Mouse (Mus musculus) lung, embryonic 14.5 days (tissue): ENCODE data around the gene Sept8. TPM values are rescaled to one million over a fixed set of nuclear protein-coding genes. Genes with fewer than 3 reads are reported as not detected.
"Not testable (repeated sequence)": the region's sequence is repeated elsewhere in the genome, so short reads cannot be mapped to it uniquely, and the experiment has no call there.

Experiments
- ATAC-seq: fragments of 200-750 bp; cut with Nextera tagmentation; 2 replicates; pipeline ENCODE4 v1.8.0; 2017; ENCODE audit warnings: mild to moderate bottlenecking, moderate TSS enrichment, moderate library complexity; ENCODE audit not compliant: insufficient read depth
- DNase-seq: peaks from one replicate; pipeline ENCODE4 v3.0.0-alpha.2; 2015
- H3K27ac ChIP-seq: fragments of 300-500 bp; sonication (generic); 2 replicates; pipeline ENCODE4 v1.5.1; 2014; ENCODE audit warnings: low read depth, mild to moderate bottlenecking, moderate library complexity
- H3K27me3 ChIP-seq: fragments of 300-500 bp; sonication (generic); 2 replicates; pipeline ENCODE4 v1.6.1; 2014; ENCODE audit warnings: low read length, control low read depth; ENCODE audit not compliant: insufficient read depth
- H3K36me3 ChIP-seq: fragments of 300-500 bp; sonication (generic); 2 replicates; pipeline ENCODE4 v1.6.1; 2014; ENCODE audit warnings: control low read depth; ENCODE audit not compliant: insufficient read depth
- H3K4me1 ChIP-seq: fragments of 300-500 bp; sonication (generic); 2 replicates; pipeline ENCODE4 v1.6.1; 2014; ENCODE audit warnings: antibody characterized with exemption, control low read depth; ENCODE audit not compliant: insufficient read depth
- H3K4me2 ChIP-seq: fragments of 300-500 bp; sonication (generic); 2 replicates; pipeline ENCODE4 v1.6.1; 2014; ENCODE audit warnings: mild to moderate bottlenecking
- H3K4me3 ChIP-seq: fragments of 300-500 bp; sonication (generic); 2 replicates; pipeline ENCODE4 v1.5.1; 2014; ENCODE audit warnings: low read depth, low read length
- H3K9ac ChIP-seq: fragments of 300-500 bp; sonication (generic); 2 replicates; pipeline ENCODE4 v1.6.1; 2014
- H3K9me3 ChIP-seq: fragments of 300-500 bp; sonication (generic); 2 replicates; pipeline ENCODE4 v1.6.1; 2016; ENCODE audit warnings: low read depth, low read length, control low read depth
- CTCF ChIP-seq: IDR thresholded peaks from 2 replicates; pipeline ENCODE4 v1.5.1; 2016; ENCODE audit warnings: antibody characterized with exemption, low read depth
- WGBS: fragments of 180-500 bp; shearing (Covaris S2); extraction: QIAGEN DNeasy Blood & Tissue Kit; methylation state at CpG from one replicate; pipeline ENCODE4 v1.1.7; 2014; 5-methylcytosine and 5-hydroxymethylcytosine counted together
- polyA plus RNA-seq: library from polyadenylated mRNA; unstranded; fragments of >200 nt; fragmentation: Nextera tagmentation; extraction: Ambion mirVana; gene quantifications from 2 replicates; pipeline ENCODE4 v1.2.1, GENCODE M21; 2014

The Sept8 gene
- polyA plus RNA-seq, 1 experiment from 2014 or later = 25.6 TPM

- Histone ChIP-seq H3K27me3 (no peaks in the 10 kb centered on the region), H3K4me1 (no peaks in the 10 kb centered on the region), H3K27ac (no peak overlapping the region), H3K9me3 (no peaks in the 10 kb centered on the region), H3K36me3 (peaks cover 40% of the 10 kb centered on the region), H3K4me2 (no peak overlapping the region), H3K4me3 (no peak overlapping the region), H3K9ac (no peak overlapping the region)
- DNase-seq (no peak), ATAC-seq (no peak)
- no peak for TF ChIP-seq CTCF
- 75% methylated on average over 11 of the region's 11 CpGs for WGBS
Observed at GRCm38 (mm10) chr11:53541222-53541621, 22.2 kb downstream of the Sept8 start.

- Histone ChIP-seq H3K9me3 (no peaks in the 10 kb centered on the region), H3K9ac (no peak overlapping the region), H3K4me3 (no peak overlapping the region), H3K4me1 (no peaks in the 10 kb centered on the region), H3K36me3 (peaks cover 25% of the 10 kb centered on the region), H3K27me3 (no peaks in the 10 kb centered on the region), H3K27ac (no peak overlapping the region), H3K4me2 (no peak overlapping the region)
- no peak for TF ChIP-seq CTCF
- 52% methylated on average over 7 of the region's 7 CpGs for WGBS
- ATAC-seq (no peak), DNase-seq (no peak)
Observed at GRCm38 (mm10) chr11:53543021-53543420, 24.0 kb downstream of the Sept8 start.

- no peak for DNase-seq
- Histone ChIP-seq H3K4me1 (no peaks in the 10 kb centered on the region), H3K27me3 (no peaks in the 10 kb centered on the region), H3K27ac (no peak overlapping the region), H3K4me3 (no peak overlapping the region), H3K4me2 (no peak overlapping the region), H3K9ac (no peak overlapping the region), H3K9me3 (no peaks in the 10 kb centered on the region), H3K36me3 (peaks cover 12% of the 10 kb centered on the region)
- WGBS = 53% methylated on average over 6 of the region's 6 CpGs
- ATAC-seq = no peak
- TF ChIP-seq CTCF = no peak
Observed at GRCm38 (mm10) chr11:53546271-53546670, 27.2 kb downstream of the Sept8 start.

- DNase-seq = no peak
- TF ChIP-seq CTCF = no peak
- Histone ChIP-seq H3K9me3 (no peaks in the 10 kb centered on the region), H3K4me1 (no peaks in the 10 kb centered on the region), H3K9ac (no peak overlapping the region), H3K4me3 (no peak overlapping the region), H3K27me3 (no peaks in the 10 kb centered on the region), H3K36me3 (peaks cover 3% of the 10 kb centered on the region; the same call in 1 of the 2 replicates), H3K4me2 (no peak overlapping the region), H3K27ac (no peak overlapping the region)
- 67% methylated on average over 6 of the region's 6 CpGs for WGBS
- peak; percentile 55 for ATAC-seq
Observed at GRCm38 (mm10) chr11:53547566-53547965, 28.5 kb downstream of the Sept8 start.

GRCm38 (mm10) chr11:53548036-53548605 is 29.1 kb downstream of the Sept8 start:
- DNase-seq = no peak

GRCm38 (mm10) chr11:53550714-53551113 is 31.7 kb downstream of the Sept8 start:
- no peak overlapping the region for H3K9ac ChIP-seq
- H3K27me3 ChIP-seq = no peaks in the 10 kb centered on the region
- DNase-seq (no peak), ATAC-seq (no peak)
- no peak overlapping the region for H3K4me2 ChIP-seq
- H3K36me3 ChIP-seq = no peaks in the 10 kb centered on the region
- no peaks in the 10 kb centered on the region for H3K9me3 ChIP-seq
- TF ChIP-seq CTCF = no peak
- H3K4me3 ChIP-seq = no peak overlapping the region
- 84% methylated on average over 1 of the region's 1 CpGs for WGBS
- H3K4me1 ChIP-seq = no peaks in the 10 kb centered on the region
- no peak overlapping the region for H3K27ac ChIP-seq

More at GRCm38 (mm10) chr11:53548036-53548605, 29.1 kb downstream of the Sept8 start:
- Histone ChIP-seq H3K36me3 (peaks cover 3% of the 10 kb centered on the region; the same call in 1 of the 2 replicates), H3K27ac (no peak overlapping the region), H3K4me3 (no peak overlapping the region), H3K4me2 (no peak overlapping the region), H3K27me3 (no peaks in the 10 kb centered on the region), H3K9ac (no peak overlapping the region), H3K9me3 (no peaks in the 10 kb centered on the region), H3K4me1 (no peaks in the 10 kb centered on the region)
- WGBS = 77% methylated on average over 19 of the region's 19 CpGs
- no peak for TF ChIP-seq CTCF
- no peak for ATAC-seq

GRCm38 (mm10) chr11:53551754-53552153 is 32.7 kb downstream of the Sept8 start:
- peak; percentile 44 for TF ChIP-seq CTCF
- H3K27me3 ChIP-seq = no peaks in the 10 kb centered on the region
- ATAC-seq (no peak), DNase-seq (peak; percentile 66)
- no peak overlapping the region for H3K4me2 ChIP-seq
- no peak overlapping the region for H3K27ac ChIP-seq
- WGBS = 71% methylated on average over 12 of the region's 12 CpGs
- H3K36me3 ChIP-seq = no peaks in the 10 kb centered on the region
- no peak overlapping the region for H3K9ac ChIP-seq
- H3K4me3 ChIP-seq = no peak overlapping the region
- no peaks in the 10 kb centered on the region for H3K4me1 ChIP-seq
- no peaks in the 10 kb centered on the region for H3K9me3 ChIP-seq

GRCm38 (mm10) chr11:53556529-53556928 is 37.5 kb downstream of the Sept8 start:
- not testable (repeated sequence) for H3K36me3 ChIP-seq, H3K27me3 ChIP-seq, H3K4me2 ChIP-seq, H3K9ac ChIP-seq, H3K4me3 ChIP-seq, DNase-seq, H3K27ac ChIP-seq, H3K4me1 ChIP-seq, ATAC-seq, H3K9me3 ChIP-seq
- WGBS = 92% methylated on average over 10 of the region's 20 CpGs

- ATAC-seq, H3K27me3 ChIP-seq, H3K9me3 ChIP-seq, H3K4me1 ChIP-seq, DNase-seq, H3K27ac ChIP-seq, H3K4me3 ChIP-seq, H3K9ac ChIP-seq, H3K36me3 ChIP-seq, H3K4me2 ChIP-seq: not testable (repeated sequence)
- WGBS = 76% methylated on average over 1 of the region's 3 CpGs
Observed at GRCm38 (mm10) chr11:53557992-53558391, 38.9 kb downstream of the Sept8 start.

- not testable (repeated sequence) for H3K4me1 ChIP-seq, H3K9me3 ChIP-seq, H3K4me3 ChIP-seq, H3K27me3 ChIP-seq, DNase-seq, H3K9ac ChIP-seq, H3K4me2 ChIP-seq, ATAC-seq, H3K36me3 ChIP-seq, H3K27ac ChIP-seq
- 73% methylated on average over 1 of the region's 3 CpGs for WGBS
Observed at GRCm38 (mm10) chr11:53559980-53560379, 40.9 kb downstream of the Sept8 start.
